Mouse (Mus musculus) central nervous system, embryonic 14 days (tissue): Measurements from ENCODE around the gene Fthl17b. TPM values are rescaled to one million over a fixed set of nuclear protein-coding genes. Genes with fewer than 3 reads are reported as not detected.

Experiments used
- polyA plus RNA-seq: library from polyadenylated mRNA; depleted of rRNA; stranded (reverse); fragments of >200 nt; gene quantifications from 2 replicates; pipeline ENCODE4 v1.2.3, GENCODE M21; 2012; rRNA removed

Gene Fthl17b
- polyA plus RNA-seq, result not detected in 2 replicates

DNA sequence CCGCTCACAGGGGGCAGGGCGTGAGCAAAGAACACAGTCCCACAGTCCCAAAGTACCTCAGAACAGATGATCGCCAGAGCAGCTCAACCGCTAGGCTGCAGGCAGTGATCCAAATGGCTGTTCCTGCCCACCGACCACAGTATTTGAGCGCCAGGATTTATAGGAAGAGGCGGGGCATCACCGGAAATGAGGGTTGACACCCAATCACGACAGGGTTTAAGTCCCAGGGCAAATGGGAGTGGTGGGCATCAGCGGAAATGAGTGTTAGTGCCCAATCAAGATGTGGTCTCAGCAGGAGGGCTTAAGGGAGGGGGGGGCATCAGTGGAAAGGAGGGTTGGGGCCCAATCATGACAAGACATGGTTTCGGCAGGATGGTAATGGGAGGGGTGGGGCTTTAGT lies at the start of gene Fthl17b:
Gene Fthl17b, minus strand, starts transcription at position 101 of the 400 bp plus-strand sequence.

GRCm38 (mm10) chrX:8986655-8987054 lies 23.9 kb upstream of the Fthl17b start, which contains the start of gene Fthl17d:
Gene Fthl17d (minus strand): TSS chrX:8986755.

GRCm38 (mm10) chrX:8976459-8976858 lies 13.7 kb upstream of the Fthl17b start, which contains the start of gene Fthl17c:
Gene Fthl17c (minus strand): TSS chrX:8976559.

Other genes with a start within 250 kb of the Fthl17b start
- gene Ssx9, start 214.5 kb downstream of the Fthl17b start, polyA plus RNA-seq, result not detected in 2 replicates
- gene Ssxb5, start 159.3 kb downstream of the Fthl17b start, polyA plus RNA-seq, result not detected in 2 replicates
- gene Gm6592, start 119.0 kb downstream of the Fthl17b start, polyA plus RNA-seq, result not detected in 2 replicates
- not detected in 2 replicates for gene Gm5751, start 88.7 kb downstream of the Fthl17b start, polyA plus RNA-seq
- 30.0 and 31.2 TPM in 2 replicates for gene B630019K06Rik, start 70.6 kb downstream of the Fthl17b start, polyA plus RNA-seq
- gene Fthl17c, start 13.6 kb upstream of the Fthl17b start, polyA plus RNA-seq, result not detected in 2 replicates
- not detected in 2 replicates for gene Fthl17d, start 23.8 kb upstream of the Fthl17b start, polyA plus RNA-seq
- gene Fthl17e, start 70.5 kb upstream of the Fthl17b start, polyA plus RNA-seq, result not detected in 2 replicates
- not detected in 2 replicates for gene Fthl17f, start 100.0 kb upstream of the Fthl17b start, polyA plus RNA-seq
- gene 4930402K13Rik, start 141.6 kb upstream of the Fthl17b start, polyA plus RNA-seq, result not detected in 2 replicates
- 1.7 and 1.8 TPM in 2 replicates for gene Lancl3, start 236.9 kb upstream of the Fthl17b start, polyA plus RNA-seq